Mouse (Mus musculus) hindbrain, postnatal 0 days (tissue): ENCODE measurements at regions not wholly inside any gene's neighbourhood (a gene's known extent, or its start where the extent isn't known, plus 50 kb on each side); places are given as distances from the start of the nearest gene placed in this dataset.

ENCODE experiments used
- ATAC-seq: fragments of 200-750 bp; cut with Nextera tagmentation; 2 replicates; pipeline ENCODE4 v1.8.0; 2017; ENCODE audit warnings: mild to moderate bottlenecking, moderate TSS enrichment, moderate library complexity
- DNase-seq: peaks from one replicate; pipeline ENCODE4 v3.0.0-alpha.2; 2015; ENCODE audit warnings: low spot score
- H3K27ac ChIP-seq: fragments of 300-500 bp; sonication (generic); 2 replicates; pipeline ENCODE4 v1.5.1; 2014; ENCODE audit warnings: mild to moderate bottlenecking
- H3K27me3 ChIP-seq: fragments of 300-500 bp; sonication (generic); 2 replicates; pipeline ENCODE4 v1.6.1; 2014; ENCODE audit warnings: low read length, mixed read lengths; ENCODE audit not compliant: insufficient read depth
- H3K36me3 ChIP-seq: fragments of 300-500 bp; sonication (generic); 2 replicates; pipeline ENCODE4 v1.6.1; 2014; ENCODE audit warnings: low read length, mixed read lengths; ENCODE audit not compliant: insufficient read depth
- H3K4me1 ChIP-seq: fragments of 300-500 bp; sonication (generic); 2 replicates; pipeline ENCODE4 v1.6.1; 2014; ENCODE audit warnings: antibody characterized with exemption, low read length, mixed read lengths; ENCODE audit not compliant: insufficient read depth
- H3K4me2 ChIP-seq: fragments of 300-500 bp; sonication (generic); 2 replicates; pipeline ENCODE4 v1.6.1; 2014; ENCODE audit warnings: low read depth, mild to moderate bottlenecking, low read length, moderate library complexity, mixed read lengths
- H3K4me3 ChIP-seq: fragments of 300-500 bp; sonication (generic); 2 replicates; pipeline ENCODE4 v1.5.1; 2014; ENCODE audit warnings: low read length
- H3K9ac ChIP-seq: fragments of 300-500 bp; sonication (generic); replicated peaks from 2 replicates; pipeline ENCODE4 v1.6.1; 2014; ENCODE audit warnings: mild to moderate bottlenecking, low read length, moderate library complexity, mixed read lengths
- H3K9me3 ChIP-seq: fragments of 300-500 bp; sonication (generic); 2 replicates; pipeline ENCODE4 v1.6.1; 2016; ENCODE audit warnings: low read length, mixed read lengths
- CTCF ChIP-seq: IDR thresholded peaks from 2 replicates; pipeline ENCODE4 v1.5.1; 2016; ENCODE audit warnings: antibody characterized with exemption, control low read depth, low read depth
- WGBS: fragments of 180-500 bp; shearing (Covaris S2); extraction: QIAGEN DNeasy Blood & Tissue Kit; methylation state at CpG from one replicate; pipeline ENCODE4 v1.1.7; 2014; 5-methylcytosine and 5-hydroxymethylcytosine counted together

- ATAC-seq (no peak), DNase-seq (no peak)
- Histone ChIP-seq H3K9ac (no peak overlapping the region), H3K4me2 (no peak overlapping the region), H3K9me3 (no peaks in the 10 kb centered on the region), H3K4me1 (no peaks in the 10 kb centered on the region), H3K27ac (no peak overlapping the region), H3K27me3 (no peaks in the 10 kb centered on the region), H3K36me3 (no peaks in the 10 kb centered on the region), H3K4me3 (no peak overlapping the region)
- TF ChIP-seq CTCF: no peak
- WGBS: 85% methylated on average over 12 of the region's 12 CpGs
Observed at GRCm38 (mm10) chr11:63665268-63665934, 256.7 kb downstream of the Hs3st3b1 start.

GRCm38 (mm10) chr11:63670477-63670876 is 251.6 kb downstream of the Hs3st3b1 start:
- Histone ChIP-seq H3K4me1 (no peaks in the 10 kb centered on the region), H3K36me3 (no peaks in the 10 kb centered on the region), H3K9ac (no peak overlapping the region), H3K27me3 (no peaks in the 10 kb centered on the region), H3K27ac (no peak overlapping the region), H3K4me3 (no peak overlapping the region), H3K9me3 (no peaks in the 10 kb centered on the region), H3K4me2 (no peak overlapping the region)
- ATAC-seq (no peak), DNase-seq (no peak)
- WGBS: 66% methylated on average over 4 of the region's 4 CpGs
- TF ChIP-seq CTCF: no peak

GRCm38 (mm10) chr11:63671816-63672215 is 250.3 kb downstream of the Hs3st3b1 start:
- 74% methylated on average over 2 of the region's 2 CpGs for WGBS
- Histone ChIP-seq H3K27me3 (no peaks in the 10 kb centered on the region), H3K9me3 (no peaks in the 10 kb centered on the region), H3K9ac (no peak overlapping the region), H3K4me2 (no peak overlapping the region), H3K27ac (no peak overlapping the region), H3K4me3 (no peak overlapping the region), H3K36me3 (no peaks in the 10 kb centered on the region), H3K4me1 (no peaks in the 10 kb centered on the region)
- TF ChIP-seq CTCF: no peak
- ATAC-seq (no peak), DNase-seq (no peak)

GRCm38 (mm10) chr11:63677921-63678320 is 244.2 kb downstream of the Hs3st3b1 start:
- no peaks in the 10 kb centered on the region for H3K4me1 ChIP-seq
- no peak overlapping the region for H3K9ac ChIP-seq
- no peak overlapping the region for H3K4me2 ChIP-seq
- DNase-seq (no peak), ATAC-seq (no peak)
- H3K36me3 ChIP-seq: no peaks in the 10 kb centered on the region
- H3K9me3 ChIP-seq: no peaks in the 10 kb centered on the region
- H3K27ac ChIP-seq: no peak overlapping the region
- TF ChIP-seq CTCF: no peak
- H3K4me3 ChIP-seq: no peak overlapping the region
- WGBS: 52% methylated on average over 11 of the region's 11 CpGs
- H3K27me3 ChIP-seq: no peaks in the 10 kb centered on the region

- H3K36me3 ChIP-seq: no peaks in the 10 kb centered on the region
- no peak overlapping the region for H3K4me3 ChIP-seq
- H3K27ac ChIP-seq: no peak overlapping the region
- H3K4me1 ChIP-seq: no peaks in the 10 kb centered on the region
- peak; percentile 47; the same call in 1 of the 2 replicates for ATAC-seq
- H3K9ac ChIP-seq: no peak overlapping the region
- 37% methylated on average over 17 of the region's 17 CpGs for WGBS
- DNase-seq: no peak
- H3K9me3 ChIP-seq: no peaks in the 10 kb centered on the region
- TF ChIP-seq CTCF: no peak
- no peaks in the 10 kb centered on the region for H3K27me3 ChIP-seq
- H3K4me2 ChIP-seq: no peak overlapping the region
Observed at GRCm38 (mm10) chr11:63678382-63678905, 243.6 kb downstream of the Hs3st3b1 start.

GRCm38 (mm10) chr11:63679491-63679890 is 242.6 kb downstream of the Hs3st3b1 start:
- peaks cover 2% of the 10 kb centered on the region; the same call in 1 of the 2 replicates for H3K4me1 ChIP-seq
- no peaks in the 10 kb centered on the region for H3K27me3 ChIP-seq
- no peak overlapping the region for H3K9ac ChIP-seq
- no peaks in the 10 kb centered on the region for H3K9me3 ChIP-seq
- ATAC-seq (no peak), DNase-seq (no peak)
- no peak overlapping the region for H3K27ac ChIP-seq
- 71% methylated on average over 4 of the region's 4 CpGs for WGBS
- H3K36me3 ChIP-seq: no peaks in the 10 kb centered on the region
- no peak overlapping the region for H3K4me3 ChIP-seq
- no peak overlapping the region for H3K4me2 ChIP-seq
- TF ChIP-seq CTCF: no peak

GRCm38 (mm10) chr11:63684228-63684980 is 237.7 kb downstream of the Hs3st3b1 start:
- ATAC-seq: no peak
- WGBS: 51% methylated on average over 11 of the region's 11 CpGs

More at GRCm38 (mm10) chr11:63684228-63684980, 237.7 kb downstream of the Hs3st3b1 start:
- no peak overlapping the region for H3K27ac ChIP-seq
- no peak overlapping the region for H3K4me2 ChIP-seq
- DNase-seq: no peak
- no peaks in the 10 kb centered on the region for H3K27me3 ChIP-seq
- TF ChIP-seq CTCF: no peak
- H3K9ac ChIP-seq: no peak overlapping the region
- peaks cover 5% of the 10 kb centered on the region; the same call in 1 of the 2 replicates for H3K4me1 ChIP-seq
- no peaks in the 10 kb centered on the region for H3K36me3 ChIP-seq
- H3K9me3 ChIP-seq: no peaks in the 10 kb centered on the region
- H3K4me3 ChIP-seq: no peak overlapping the region
